Mouse (Mus musculus): ENCODE measurements around the gene Mrpl52. TPM values are rescaled to one million over a fixed set of nuclear protein-coding genes. Genes with fewer than 3 reads are reported as not detected.

Mrpl52 gene
- polyA plus RNA-seq, 1 experiment = 63.5 TPM

- no peak for TF ChIP-seq GATA1 (IDR thresholded peaks at IDR 0.05; ENCODE audit: low read length)
- Histone ChIP-seq H3K4me1 (ENCODE audit: control insufficient read depth) (peaks cover 8% of the 10 kb centered on the region), H3K9me3 (ENCODE audit: control insufficient read depth, low read length) (no peaks in the 10 kb centered on the region), H3K4me3 (replicated peaks) (no peak overlapping the region), H3K36me3 (ENCODE audit: control insufficient read depth) (peaks cover 44% of the 10 kb centered on the region), H3K27me3 (ENCODE audit: control insufficient read depth) (peaks cover 22% of the 10 kb centered on the region)
Observed at GRCm38 (mm10) chr14:54471467-54471866, 44.8 kb downstream of the Mrpl52 start.

GRCm38 (mm10) chr14:54472671-54473070, 46.0 kb downstream of the Mrpl52 start:
- peaks cover 32% of the 10 kb centered on the region for H3K36me3 ChIP-seq (ENCODE audit: control insufficient read depth)
- no peak overlapping the region for H3K4me3 ChIP-seq (replicated peaks)
- TF ChIP-seq TAL1 (IDR thresholded peaks at IDR 0.05; ENCODE audit: low read length) (no peak), GATA1 (IDR thresholded peaks at IDR 0.05; ENCODE audit: low read length) (no peak)
- peaks cover 34% of the 10 kb centered on the region for H3K27me3 ChIP-seq (ENCODE audit: control insufficient read depth)
- H3K4me1 ChIP-seq (ENCODE audit: control insufficient read depth) = peaks cover 8% of the 10 kb centered on the region
- no peaks in the 10 kb centered on the region for H3K9me3 ChIP-seq (ENCODE audit: control insufficient read depth, low read length)

- no peak overlapping the region for H3K4me3 ChIP-seq (replicated peaks)
- peaks cover 12% of the 10 kb centered on the region for H3K36me3 ChIP-seq (ENCODE audit: control insufficient read depth)
- H3K9me3 ChIP-seq (ENCODE audit: control insufficient read depth, low read length) = no peaks in the 10 kb centered on the region
- TF ChIP-seq TAL1 (IDR thresholded peaks at IDR 0.05; ENCODE audit: low read length) (no peak), GATA1 (IDR thresholded peaks at IDR 0.05; ENCODE audit: low read length) (no peak)
- H3K4me1 ChIP-seq (ENCODE audit: control insufficient read depth) = peaks cover 9% of the 10 kb centered on the region
- peaks cover 53% of the 10 kb centered on the region for H3K27me3 ChIP-seq (ENCODE audit: control insufficient read depth)
Observed at GRCm38 (mm10) chr14:54474744-54475143, 48.0 kb downstream of the Mrpl52 start.

GRCm38 (mm10) chr14:54475941-54476844, 49.5 kb downstream of the Mrpl52 start, which contains the start of gene Rem2:
Rem2 (plus strand) TSS chr14:54476100.
- no peak for TF ChIP-seq GATA1 (IDR thresholded peaks at IDR 0.05; ENCODE audit: low read length)
- no peak for TF ChIP-seq TAL1 (IDR thresholded peaks at IDR 0.05; ENCODE audit: low read length)
- peak within 1 kb of the TSS; percentile 27 for H3K4me3 ChIP-seq (replicated peaks)
- H3K36me3 ChIP-seq (ENCODE audit: control insufficient read depth) = peaks cover 3% of the 10 kb centered on the region
- H3K27me3 ChIP-seq (ENCODE audit: control insufficient read depth) = peaks cover 67% of the 10 kb centered on the region
- peaks cover 9% of the 10 kb centered on the region for H3K4me1 ChIP-seq (ENCODE audit: control insufficient read depth)
- H3K9me3 ChIP-seq (ENCODE audit: control insufficient read depth, low read length) = no peaks in the 10 kb centered on the region

- no peaks in the 10 kb centered on the region for H3K36me3 ChIP-seq (ENCODE audit: control insufficient read depth)
- no peak overlapping the region for H3K4me3 ChIP-seq (replicated peaks)
- TF ChIP-seq TAL1 (IDR thresholded peaks at IDR 0.05; ENCODE audit: low read length) (no peak), GATA1 (IDR thresholded peaks at IDR 0.05; ENCODE audit: low read length) (no peak)
- H3K4me1 ChIP-seq (ENCODE audit: control insufficient read depth) = peaks cover 7% of the 10 kb centered on the region
- no peaks in the 10 kb centered on the region for H3K9me3 ChIP-seq (ENCODE audit: control insufficient read depth, low read length)
- peaks cover 73% of the 10 kb centered on the region for H3K27me3 ChIP-seq (ENCODE audit: control insufficient read depth)
Observed at GRCm38 (mm10) chr14:54477172-54477909, 50.6 kb downstream of the Mrpl52 start.

Other genes with a start within 250 kb of the Mrpl52 start
- gene Dad1, start 172.8 kb upstream of the Mrpl52 start, polyA plus RNA-seq (2012) = 4.2 and 4.4 TPM in 2 replicates
- 1.3 and 2.5 TPM in 2 replicates for gene Abhd4, start 172.7 kb upstream of the Mrpl52 start, polyA plus RNA-seq (2012)
- not detected in 2 replicates for gene Olfr49, start 142.0 kb upstream of the Mrpl52 start, polyA plus RNA-seq (2012)
- gene Oxa1l, start 66.1 kb upstream of the Mrpl52 start, polyA plus RNA-seq (2012) = 5.6 and 6.8 TPM in 2 replicates
- 0.06 TPM in 1 of 2 replicates, not detected in the other for gene Slc7a7, start 9.1 kb upstream of the Mrpl52 start, polyA plus RNA-seq (2012)
- 0.10 and 0.18 TPM in 2 replicates for gene Mmp14, start 4.7 kb downstream of the Mrpl52 start, polyA plus RNA-seq (2012)
- gene Lrp10, start 37.2 kb downstream of the Mrpl52 start, polyA plus RNA-seq (2012) = 15.3 and 15.9 TPM in 2 replicates
- gene Rem2, start 49.2 kb downstream of the Mrpl52 start, polyA plus RNA-seq (2012) = not detected in 2 replicates
- 4.4 and 4.8 TPM in 2 replicates for gene Prmt5, start 90.6 kb downstream of the Mrpl52 start, polyA plus RNA-seq (2012)
- 10.0 and 11.7 TPM in 2 replicates for gene Haus4, start 127.7 kb downstream of the Mrpl52 start, polyA plus RNA-seq (2012)
- not detected in 2 replicates for gene Ajuba, start 150.6 kb downstream of the Mrpl52 start, polyA plus RNA-seq (2012)
- gene 4931414P19Rik, start 179.1 kb downstream of the Mrpl52 start, polyA plus RNA-seq (2012) = 0.94 and 1.5 TPM in 2 replicates
- 17.6 and 21.7 TPM in 2 replicates for gene Psmb5, start 191.1 kb downstream of the Mrpl52 start, polyA plus RNA-seq (2012)
- gene Psmb11, start 194.5 kb downstream of the Mrpl52 start, polyA plus RNA-seq (2012) = not detected in 2 replicates
- not detected in 2 replicates for gene Gm17606, start 214.0 kb downstream of the Mrpl52 start, polyA plus RNA-seq (2012)
- 0.46 and 0.60 TPM in 2 replicates for gene Cdh24, start 214.5 kb downstream of the Mrpl52 start, polyA plus RNA-seq (2012)